Mouse (Mus musculus) heart, embryonic 12.5 days (tissue): ENCODE measurements around the gene Mrpl2. TPM values are rescaled to one million over a fixed set of nuclear protein-coding genes. Genes with fewer than 3 reads are reported as not detected.

Source experiments
- ATAC-seq: fragments of 200-750 bp; cut with Nextera tagmentation; 2 replicates; pipeline ENCODE4 v1.8.0; 2017; ENCODE audit warnings: moderate TSS enrichment, moderate library complexity; ENCODE audit not compliant: insufficient number of reproducible peaks, low FRiP score
- H3K27ac ChIP-seq: fragments of 300-500 bp; sonication (generic); 2 replicates; pipeline ENCODE4 v1.5.1; 2016; ENCODE audit warnings: mild to moderate bottlenecking, moderate library complexity; ENCODE audit not compliant: poor library complexity, severe bottlenecking
- H3K27me3 ChIP-seq: fragments of 300-500 bp; sonication (generic); replicated peaks from 2 replicates; pipeline ENCODE4 v1.6.1; 2016; ENCODE audit warnings: mild to moderate bottlenecking, moderate library complexity
- H3K36me3 ChIP-seq: fragments of 300-500 bp; sonication (generic); 2 replicates; pipeline ENCODE4 v1.6.1; 2016; ENCODE audit warnings: mild to moderate bottlenecking, moderate library complexity
- H3K4me1 ChIP-seq: fragments of 300-500 bp; sonication (generic); replicated peaks from 2 replicates; pipeline ENCODE4 v1.6.1; 2016; ENCODE audit warnings: mild to moderate bottlenecking
- H3K4me2 ChIP-seq: fragments of 300-500 bp; sonication (generic); 2 replicates; pipeline ENCODE4 v1.6.1; 2016; ENCODE audit warnings: mild to moderate bottlenecking, moderate library complexity
- H3K4me3 ChIP-seq: fragments of 300-500 bp; sonication (generic); 2 replicates; pipeline ENCODE4 v1.5.1; 2016; ENCODE audit warnings: mild to moderate bottlenecking
- H3K9ac ChIP-seq: fragments of 300-500 bp; sonication (generic); 2 replicates; pipeline ENCODE4 v1.6.1; 2016; ENCODE audit warnings: mild to moderate bottlenecking, moderate library complexity
- H3K9me3 ChIP-seq: fragments of 300-500 bp; sonication (generic); replicated peaks from 2 replicates; pipeline ENCODE4 v1.6.1; 2016; ENCODE audit warnings: mild to moderate bottlenecking, moderate library complexity
- WGBS: fragments of 180-500 bp; shearing (Covaris S2); methylation state at CpG from one replicate; pipeline ENCODE4 v1.1.7; 2016; 5-methylcytosine and 5-hydroxymethylcytosine counted together
- polyA plus RNA-seq: library from polyadenylated mRNA; unstranded; fragments of >200 nt; fragmentation: Nextera tagmentation; extraction: Ambion mirVana; gene quantifications from 2 replicates; pipeline ENCODE4 v1.2.1, GENCODE M21; 2016

The Mrpl2 gene
- polyA plus RNA-seq, 1 experiment from 2014 or later, result 99.0 TPM

DNA sequence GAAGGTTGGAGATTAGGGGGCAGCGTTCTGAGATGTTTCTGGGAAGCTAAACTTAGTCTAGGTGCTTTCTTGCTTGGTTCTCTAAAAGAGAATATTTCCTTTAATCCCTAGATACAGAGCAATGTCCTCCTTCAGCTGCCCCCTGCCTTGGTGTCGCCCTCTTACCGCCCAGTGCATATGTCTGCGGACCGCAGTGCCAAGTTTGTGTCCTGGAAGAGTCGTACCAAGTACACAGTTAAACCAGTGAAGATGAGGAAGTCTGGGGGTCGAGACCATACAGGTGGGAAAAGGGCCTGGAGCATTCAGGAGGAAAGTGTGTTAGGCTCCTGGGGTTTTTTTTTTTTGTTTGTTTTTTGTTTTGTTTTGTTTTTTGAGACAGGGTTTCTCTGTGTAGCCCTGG lies 1.2 kb downstream of the Mrpl2 start:
- H3K9me3 ChIP-seq, result no peaks in the 10 kb centered on the region
- H3K4me1 ChIP-seq, result peaks cover 44% of the 10 kb centered on the region
- no peak overlapping the region for H3K27ac ChIP-seq
- no peak for ATAC-seq
- 92% methylated on average over 7 of the region's 7 CpGs for WGBS
- H3K36me3 ChIP-seq, result peaks cover 19% of the 10 kb centered on the region
- H3K4me3 ChIP-seq, result no peak overlapping the region
- H3K4me2 ChIP-seq, result 0 out of 2 replicates have a peak overlapping the region, but pooled peaks have one; percentile 91
- no peaks in the 10 kb centered on the region for H3K27me3 ChIP-seq
- H3K9ac ChIP-seq, result no peak overlapping the region

DNA sequence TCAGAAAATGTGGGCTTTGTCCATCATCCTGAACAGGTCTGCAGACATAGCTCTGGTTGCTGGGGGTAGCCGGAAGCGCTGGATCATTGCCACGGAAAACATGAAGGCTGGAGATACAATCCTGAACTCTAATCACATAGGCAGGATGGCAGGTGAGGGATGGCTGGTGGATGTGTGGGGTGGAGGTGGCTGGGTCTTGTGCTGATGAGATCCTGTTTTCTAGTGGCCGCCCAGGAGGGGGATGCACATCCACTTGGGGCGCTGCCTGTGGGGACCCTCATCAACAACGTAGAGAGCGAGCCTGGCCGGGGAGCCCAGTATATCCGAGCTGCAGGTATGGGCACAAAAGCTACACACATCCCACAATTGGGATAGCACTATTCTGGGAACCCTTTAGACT lies 2.4 kb downstream of the Mrpl2 start:
- ATAC-seq, result no peak
- WGBS, result 90% methylated on average over 9 of the region's 9 CpGs
- H3K36me3 ChIP-seq, result peaks cover 28% of the 10 kb centered on the region
- H3K9ac ChIP-seq, result no peak overlapping the region
- no peaks in the 10 kb centered on the region for H3K27me3 ChIP-seq
- H3K4me3 ChIP-seq, result no peak overlapping the region
- H3K4me2 ChIP-seq, result no peak overlapping the region
- H3K27ac ChIP-seq, result no peak overlapping the region
- H3K9me3 ChIP-seq, result no peaks in the 10 kb centered on the region
- peaks cover 55% of the 10 kb centered on the region for H3K4me1 ChIP-seq

DNA sequence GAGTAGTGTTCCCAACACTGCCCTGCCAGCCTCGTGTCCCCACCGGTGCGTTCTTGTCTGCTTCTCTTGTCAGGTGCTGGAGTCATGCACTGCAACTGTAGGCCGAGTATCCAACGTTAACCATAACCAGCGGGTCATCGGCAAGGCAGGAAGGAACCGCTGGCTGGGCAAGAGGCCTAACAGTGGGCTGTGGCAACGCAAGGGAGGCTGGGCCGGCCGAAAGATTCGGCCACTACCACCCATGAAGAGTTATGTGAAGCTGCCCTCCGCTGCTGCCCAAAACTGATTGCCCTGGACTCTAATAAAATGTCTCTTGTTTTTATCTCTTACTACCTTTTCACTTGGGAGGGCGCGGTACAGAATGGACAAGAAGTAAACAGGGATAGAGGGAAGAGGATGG lies 3.8 kb downstream of the Mrpl2 start:
- Histone ChIP-seq H3K9me3 (no peaks in the 10 kb centered on the region), H3K4me3 (peak overlapping the region; percentile 78), H3K9ac (peak overlapping the region; percentile 94), H3K4me2 (peak overlapping the region; percentile 91), H3K36me3 (peaks cover 37% of the 10 kb centered on the region), H3K27me3 (no peaks in the 10 kb centered on the region), H3K4me1 (peaks cover 54% of the 10 kb centered on the region), H3K27ac (peak overlapping the region; percentile 98)
- WGBS, result 34% methylated on average over 15 of the region's 15 CpGs
- no peak for ATAC-seq

DNA sequence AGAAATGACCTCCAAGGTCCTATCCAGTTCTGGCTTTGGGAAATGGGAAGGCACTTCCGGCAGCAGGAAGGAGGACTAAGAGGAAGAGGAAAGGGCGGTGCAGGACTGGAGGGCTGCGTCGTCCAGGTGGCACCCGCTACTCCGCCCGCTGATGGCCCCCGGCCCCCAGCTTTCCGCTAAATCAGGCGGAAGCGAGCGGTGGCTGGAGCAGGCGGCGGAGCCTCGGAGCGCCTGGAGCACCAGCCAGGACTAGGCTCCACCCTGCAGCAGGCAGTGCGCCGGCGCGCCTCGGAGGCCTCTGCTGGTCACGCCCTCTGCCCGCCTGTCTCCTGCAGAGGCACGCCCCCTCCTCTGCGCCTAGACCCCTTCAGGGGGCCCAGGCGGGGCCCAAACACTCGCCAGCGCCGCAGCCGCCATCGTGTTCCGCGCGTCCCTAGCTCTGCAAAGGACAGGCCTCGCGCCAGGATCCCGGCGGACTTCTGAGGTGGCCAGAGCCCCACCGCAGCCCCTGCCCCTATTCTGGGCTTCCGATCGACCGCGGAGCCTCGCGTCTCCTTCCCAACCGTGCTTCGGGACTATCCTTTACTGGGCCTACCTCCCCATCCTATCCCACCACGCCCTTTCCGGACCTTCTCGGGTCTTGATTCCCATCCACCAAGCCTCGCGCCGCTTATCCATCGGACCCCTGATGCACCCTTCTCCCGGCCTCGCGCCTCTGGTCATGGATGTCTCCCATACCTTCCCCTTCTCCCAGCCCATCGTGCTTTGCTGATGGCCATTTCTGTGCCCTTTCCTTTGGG lies 4.4 kb downstream of the Mrpl2 start, which contains the start of gene Cul7:
Gene Cul7, plus strand, starts transcription at position 106 of the 800 bp plus-strand sequence.
- Histone ChIP-seq H3K4me1 (peaks cover 50% of the 10 kb centered on the region), H3K9me3 (no peaks in the 10 kb centered on the region), H3K9ac (peak within 1 kb of the TSS; percentile 94), H3K36me3 (peaks cover 42% of the 10 kb centered on the region), H3K4me2 (peak within 1 kb of the TSS; percentile 91), H3K27me3 (no peaks in the 10 kb centered on the region), H3K4me3 (peak within 1 kb of the TSS; percentile 78), H3K27ac (peak within 1 kb of the TSS; percentile 98)
- ATAC-seq, result peak; percentile 90
- WGBS, result under 1% methylated on average over 57 of the region's 58 CpGs

DNA sequence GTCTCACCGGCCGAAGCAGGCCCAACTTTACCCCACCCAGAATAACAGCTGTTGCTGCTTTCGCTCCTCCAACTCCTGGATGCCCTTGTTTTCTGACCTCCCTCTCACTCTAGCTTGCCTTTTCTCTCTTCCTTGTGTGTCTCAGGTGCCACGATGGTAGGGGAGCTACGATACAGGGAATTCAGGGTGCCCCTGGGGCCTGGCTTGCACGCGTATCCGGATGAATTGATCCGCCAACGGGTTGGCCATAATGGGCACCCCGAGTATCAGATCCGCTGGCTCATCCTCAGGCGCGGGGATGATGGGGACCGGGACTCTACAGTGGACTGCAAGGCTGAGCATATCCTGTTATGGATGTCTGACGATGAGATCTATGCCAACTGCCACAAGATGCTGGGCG lies 5.3 kb downstream of the Mrpl2 start:
- Histone ChIP-seq H3K4me1 (peaks cover 52% of the 10 kb centered on the region), H3K9ac (peak overlapping the region; percentile 94), H3K4me3 (peak overlapping the region; percentile 78), H3K27me3 (no peaks in the 10 kb centered on the region), H3K27ac (peak overlapping the region; percentile 98), H3K36me3 (peaks cover 51% of the 10 kb centered on the region), H3K4me2 (peak overlapping the region; percentile 91), H3K9me3 (no peaks in the 10 kb centered on the region)
- WGBS, result 67% methylated on average over 17 of the region's 17 CpGs
- no peak for ATAC-seq

DNA sequence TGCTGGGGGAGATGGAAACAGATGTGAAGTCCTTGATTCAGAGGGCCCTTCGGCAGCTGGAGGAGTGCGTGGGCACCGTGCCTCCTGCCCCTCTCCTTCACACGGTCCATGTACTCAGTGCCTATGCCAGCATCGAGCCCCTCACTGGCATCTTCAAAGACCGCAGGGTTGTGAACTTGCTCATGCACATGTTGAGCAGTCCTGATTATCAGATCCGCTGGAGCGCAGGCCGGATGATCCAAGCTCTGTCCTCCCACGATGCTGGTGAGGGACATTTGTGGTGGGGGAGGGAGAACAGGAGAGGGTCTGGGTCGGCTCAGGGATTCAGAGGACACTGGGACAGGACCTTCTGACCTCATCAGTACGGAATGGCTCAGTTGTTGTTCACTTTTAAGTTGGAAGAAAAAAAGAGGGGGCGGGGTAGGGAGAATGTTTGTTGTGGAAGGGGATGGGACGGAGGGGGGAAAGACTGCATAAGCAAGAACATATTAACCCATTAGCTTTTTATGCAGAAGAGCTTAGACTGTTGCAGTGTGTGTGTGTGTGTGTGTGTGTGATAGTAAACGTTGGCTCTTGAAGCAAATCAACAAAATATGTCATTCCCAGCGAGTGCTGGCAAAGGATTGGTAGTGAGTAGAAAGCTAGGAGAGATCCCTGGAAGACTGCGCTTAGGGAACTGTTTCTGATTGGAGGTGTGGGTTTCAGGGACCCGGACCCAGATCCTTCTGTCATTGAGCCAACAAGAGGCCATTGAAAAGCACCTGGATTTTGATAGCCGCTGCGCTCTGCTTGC lies 5.9 kb downstream of the Mrpl2 start:
- ATAC-seq, result no peak
- Histone ChIP-seq H3K27ac (peak overlapping the region; percentile 98; the same call in 1 of the 2 replicates), H3K36me3 (peaks cover 57% of the 10 kb centered on the region), H3K27me3 (no peaks in the 10 kb centered on the region), H3K4me1 (peaks cover 47% of the 10 kb centered on the region), H3K4me2 (peak overlapping the region; percentile 91), H3K9ac (peak overlapping the region; percentile 94), H3K4me3 (peak overlapping the region; percentile 78), H3K9me3 (no peaks in the 10 kb centered on the region)
- 58% methylated on average over 20 of the region's 20 CpGs for WGBS

DNA sequence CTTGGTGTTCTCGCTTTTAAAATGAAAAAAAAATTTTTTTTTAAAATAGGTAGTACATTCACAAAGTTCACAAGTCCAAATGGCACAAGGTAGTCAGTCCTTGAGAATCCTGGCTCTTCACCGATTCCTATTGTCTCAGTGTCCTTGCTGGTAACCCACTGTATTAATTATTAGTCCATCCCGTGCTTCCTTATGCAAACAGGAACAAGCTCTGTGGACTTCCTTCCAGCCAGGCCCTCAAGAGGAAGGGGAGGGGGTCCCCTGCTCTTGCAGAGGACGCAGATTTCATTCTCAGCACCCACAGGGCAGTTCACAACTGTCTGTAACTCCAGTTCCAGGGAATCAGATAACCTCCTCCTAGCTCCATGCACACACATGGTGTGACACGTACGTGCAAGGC lies 10.0 kb downstream of the Mrpl2 start:
- WGBS, result 83% methylated on average over 6 of the region's 6 CpGs
- H3K4me3 ChIP-seq, result no peak overlapping the region

DNA sequence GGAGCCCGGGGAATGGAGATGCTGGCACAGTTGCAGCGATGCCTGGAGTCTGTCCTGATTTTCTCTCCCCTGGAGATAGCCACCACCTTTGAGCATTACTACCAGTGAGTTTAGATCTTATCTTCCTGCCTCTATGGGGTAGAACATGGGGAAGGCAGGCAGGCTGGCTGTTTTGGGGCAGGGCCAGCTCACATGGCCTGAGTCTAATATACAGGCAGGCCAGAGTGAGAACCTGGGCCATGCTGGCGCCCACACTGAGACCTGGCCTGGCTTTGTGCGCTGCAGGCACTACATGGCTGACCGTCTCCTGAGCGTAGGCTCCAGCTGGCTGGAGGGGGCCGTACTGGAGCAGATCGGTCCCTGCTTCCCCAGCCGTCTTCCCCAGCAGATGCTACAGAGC lies 15.3 kb downstream of the Mrpl2 start:
- no peaks in the 10 kb centered on the region for H3K27me3 ChIP-seq
- no peak overlapping the region for H3K4me2 ChIP-seq
- 89% methylated on average over 9 of the region's 9 CpGs for WGBS
- H3K9ac ChIP-seq, result 0 out of 2 replicates have a peak overlapping the region, but pooled peaks have one; percentile 28
- H3K4me1 ChIP-seq, result no peaks in the 10 kb centered on the region
- ATAC-seq, result no peak
- peaks cover 98% of the 10 kb centered on the region for H3K36me3 ChIP-seq
- H3K4me3 ChIP-seq, result no peak overlapping the region
- H3K27ac ChIP-seq, result no peak overlapping the region
- H3K9me3 ChIP-seq, result no peaks in the 10 kb centered on the region

More for the DNA sequence above, 10.0 kb downstream of the Mrpl2 start:
- H3K27me3 ChIP-seq, result no peaks in the 10 kb centered on the region
- no peak overlapping the region for H3K4me2 ChIP-seq
- no peaks in the 10 kb centered on the region for H3K9me3 ChIP-seq
- peaks cover 33% of the 10 kb centered on the region for H3K4me1 ChIP-seq
- no peak overlapping the region for H3K27ac ChIP-seq
- H3K36me3 ChIP-seq, result peaks cover 87% of the 10 kb centered on the region
- H3K9ac ChIP-seq, result no peak overlapping the region
- ATAC-seq, result no peak

DNA sequence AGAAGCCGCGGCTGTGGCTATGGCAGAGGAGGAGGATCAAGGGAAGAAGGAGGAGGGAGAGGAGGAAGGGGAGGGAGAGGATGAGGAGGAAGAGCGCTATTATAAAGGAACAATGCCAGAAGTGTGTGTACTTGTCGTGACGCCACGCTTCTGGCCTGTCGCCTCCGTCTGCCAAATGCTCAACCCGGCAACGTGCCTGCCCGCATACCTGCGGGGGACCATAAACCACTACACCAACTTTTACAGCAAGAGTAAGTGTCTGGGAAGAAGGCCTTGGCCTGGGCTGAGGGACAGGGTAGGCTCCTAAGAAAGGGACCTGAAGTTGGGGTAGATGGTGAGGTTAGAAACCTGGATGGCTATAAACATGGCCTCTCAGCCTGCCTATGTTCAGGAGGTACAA lies 16.0 kb downstream of the Mrpl2 start:
- no peak for ATAC-seq
- Histone ChIP-seq H3K4me2 (no peak overlapping the region), H3K27me3 (no peaks in the 10 kb centered on the region), H3K4me1 (no peaks in the 10 kb centered on the region), H3K27ac (no peak overlapping the region), H3K36me3 (peaks cover 98% of the 10 kb centered on the region), H3K4me3 (no peak overlapping the region), H3K9me3 (no peaks in the 10 kb centered on the region), H3K9ac (no peak overlapping the region)
- WGBS, result 91% methylated on average over 12 of the region's 12 CpGs

DNA sequence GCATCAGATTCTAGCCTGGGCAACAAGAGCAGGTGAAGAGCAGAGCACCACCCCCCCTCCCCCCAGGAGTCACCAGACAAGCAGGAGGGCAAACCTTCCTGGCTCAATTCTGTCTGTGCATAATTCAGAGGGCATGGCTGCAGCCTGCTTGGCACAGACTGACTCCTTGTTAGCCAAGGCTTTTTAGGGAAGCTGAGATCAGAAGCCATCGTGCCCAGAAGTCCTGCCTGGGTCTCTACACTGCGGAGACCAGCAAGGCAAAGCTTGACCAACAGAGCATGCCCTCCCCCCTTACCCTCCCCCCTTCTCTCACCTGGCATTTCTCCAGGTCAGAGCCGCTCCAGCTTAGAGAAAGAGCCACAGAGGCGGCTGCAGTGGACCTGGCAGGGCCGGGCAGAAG lies 16.7 kb downstream of the Mrpl2 start:
- Histone ChIP-seq H3K9ac (no peak overlapping the region), H3K4me1 (no peaks in the 10 kb centered on the region), H3K4me2 (no peak overlapping the region), H3K9me3 (no peaks in the 10 kb centered on the region), H3K36me3 (peaks cover 96% of the 10 kb centered on the region), H3K27me3 (no peaks in the 10 kb centered on the region), H3K4me3 (no peak overlapping the region), H3K27ac (no peak overlapping the region)
- 90% methylated on average over 5 of the region's 5 CpGs for WGBS
- ATAC-seq, result no peak

DNA sequence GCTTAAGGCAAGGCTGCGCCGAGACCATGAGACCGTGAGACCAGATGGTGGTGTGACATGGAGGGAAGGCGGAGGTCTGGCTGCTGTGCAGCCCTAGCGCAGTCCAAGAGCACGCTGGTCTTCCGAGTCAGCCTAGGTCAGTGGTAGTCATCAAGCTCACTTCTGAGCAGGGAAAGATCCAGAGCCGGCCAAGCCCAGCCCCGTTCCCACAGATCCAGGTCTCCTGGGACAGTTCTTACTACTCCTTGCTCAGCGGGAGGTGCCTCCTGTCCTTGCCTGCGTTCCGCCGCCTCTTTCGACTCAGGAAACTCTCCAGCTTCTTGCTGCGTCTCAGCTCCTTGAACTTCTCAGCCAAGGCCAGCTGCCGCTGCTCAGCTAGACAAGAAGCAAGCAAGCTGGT lies 21.7 kb downstream of the Mrpl2 start:
- no peaks in the 10 kb centered on the region for H3K27me3 ChIP-seq
- H3K27ac ChIP-seq, result no peak overlapping the region
- peaks cover 79% of the 10 kb centered on the region for H3K36me3 ChIP-seq
- ATAC-seq, result no peak
- no peak overlapping the region for H3K4me3 ChIP-seq
- peaks cover 2% of the 10 kb centered on the region; the same call in 1 of the 2 replicates for H3K4me1 ChIP-seq
- WGBS, result 88% methylated on average over 16 of the region's 16 CpGs
- H3K9ac ChIP-seq, result no peak overlapping the region
- no peak overlapping the region for H3K4me2 ChIP-seq
- H3K9me3 ChIP-seq, result 0 out of 2 replicates have a peak, but pooled peaks cover 5% of the 10 kb centered on the region
